Mouse (Mus musculus) retina, postnatal 7 days (tissue): ENCODE results near the gene Tmem91.

Experiments used
- DNase-seq: peaks from one replicate; pipeline ENCODE4 v3.0.0-alpha.2; 2012; ENCODE audit warnings: low read depth, low spot score

Gene Tmem91

GRCm38 (mm10) chr7:25699851-25700250 is 24.9 kb upstream of the Tmem91 start:
- no peak for DNase-seq

- no peak for DNase-seq
Observed at GRCm38 (mm10) chr7:25694104-25694503, 19.1 kb upstream of the Tmem91 start.

GRCm38 (mm10) chr7:25690051-25690450 is 15.1 kb upstream of the Tmem91 start:
- DNase-seq: no peak

- DNase-seq: no peak
Observed at GRCm38 (mm10) chr7:25689603-25690021, 14.6 kb upstream of the Tmem91 start.

- no peak for DNase-seq
Observed at GRCm38 (mm10) chr7:25688810-25689586, 14.0 kb upstream of the Tmem91 start.

- DNase-seq: no peak
Observed at GRCm38 (mm10) chr7:25687811-25688401, 12.9 kb upstream of the Tmem91 start.

GRCm38 (mm10) chr7:25686680-25687531 is 11.9 kb upstream of the Tmem91 start, which contains the start of gene Tgfb1:
TSS of gene Tgfb1 (plus strand) at chr7:25687002.
- DNase-seq: no peak

GRCm38 (mm10) chr7:25685926-25686470 is 11.0 kb upstream of the Tmem91 start:
- no peak for DNase-seq

GRCm38 (mm10) chr7:25684659-25685058 is 9.7 kb upstream of the Tmem91 start:
- DNase-seq: no peak

- no peak for DNase-seq
Observed at GRCm38 (mm10) chr7:25683474-25684180, 8.7 kb upstream of the Tmem91 start.

GRCm38 (mm10) chr7:25681341-25682231 is 6.6 kb upstream of the Tmem91 start:
- no peak for DNase-seq

GRCm38 (mm10) chr7:25680514-25681258 is 5.7 kb upstream of the Tmem91 start, which contains the start of gene B9d2:
TSS of gene B9d2 (plus strand) at chr7:25680780.
- peak; percentile 94 for DNase-seq

GRCm38 (mm10) chr7:25679971-25680370 is 5.0 kb upstream of the Tmem91 start:
- no peak for DNase-seq

- no peak for DNase-seq
Observed at GRCm38 (mm10) chr7:25677013-25677412, 2.0 kb upstream of the Tmem91 start.

- DNase-seq: peak; percentile 76
Observed at GRCm38 (mm10) chr7:25676085-25676781, 1.3 kb upstream of the Tmem91 start.

- DNase-seq: no peak
Observed at GRCm38 (mm10) chr7:25675405-25675804, 439 bp upstream of the Tmem91 start.

GRCm38 (mm10) chr7:25674297-25674696 is 669 bp downstream of the Tmem91 start:
- no peak for DNase-seq

- DNase-seq: no peak
Observed at GRCm38 (mm10) chr7:25672442-25672841, 2.5 kb downstream of the Tmem91 start.

- DNase-seq: no peak
Observed at GRCm38 (mm10) chr7:25671686-25672085, 3.3 kb downstream of the Tmem91 start.
